Mouse (Mus musculus) urinary bladder, postnatal 4 days (tissue): ENCODE results near the gene Cldn10.
"Not testable (repeated sequence)": the region's sequence is repeated elsewhere in the genome, so short reads cannot be mapped to it uniquely, and the experiment has no call there.

ENCODE experiments used
- DNase-seq, 2 experiments: peaks; one replicate each; pipeline ENCODE4 v3.0.0; 2021 to 2022; ENCODE audit warnings: low spot score in 2 of 2

Gene Cldn10

DNA sequence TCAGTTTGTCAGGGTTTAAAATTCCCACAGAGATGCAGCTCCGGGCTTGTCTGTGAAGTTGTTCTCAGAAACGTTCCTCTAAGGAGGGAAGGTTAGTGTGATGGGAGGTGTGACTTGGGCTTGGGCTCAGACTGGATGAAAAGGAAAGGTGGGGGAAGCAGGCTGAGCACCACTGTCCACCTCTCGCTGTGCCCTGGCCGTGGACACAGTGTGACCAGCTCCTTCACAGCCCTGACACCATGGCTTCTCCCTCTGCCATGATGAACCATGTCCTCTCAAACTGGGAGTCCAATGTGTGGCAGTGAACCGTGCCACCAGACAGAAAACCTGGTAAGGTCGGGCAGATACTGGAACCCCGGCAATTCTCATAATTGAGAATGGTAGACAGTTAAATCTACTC lies 6.1 kb upstream of the Cldn10 start:
- DNase-seq: peak in 1 of 2 experiments; percentile 28

- peak in 1 of 2 experiments; percentile 45 for DNase-seq
Observed at GRCm38 (mm10) chr14:118782241-118782640, 5.5 kb upstream of the Cldn10 start.

GRCm38 (mm10) chr14:118783326-118783935 lies 4.3 kb upstream of the Cldn10 start:
- DNase-seq: peak in 1 of 2 experiments; percentile 44

GRCm38 (mm10) chr14:118790217-118790616 lies 2.5 kb downstream of the Cldn10 start:
- no peak for DNase-seq

DNA sequence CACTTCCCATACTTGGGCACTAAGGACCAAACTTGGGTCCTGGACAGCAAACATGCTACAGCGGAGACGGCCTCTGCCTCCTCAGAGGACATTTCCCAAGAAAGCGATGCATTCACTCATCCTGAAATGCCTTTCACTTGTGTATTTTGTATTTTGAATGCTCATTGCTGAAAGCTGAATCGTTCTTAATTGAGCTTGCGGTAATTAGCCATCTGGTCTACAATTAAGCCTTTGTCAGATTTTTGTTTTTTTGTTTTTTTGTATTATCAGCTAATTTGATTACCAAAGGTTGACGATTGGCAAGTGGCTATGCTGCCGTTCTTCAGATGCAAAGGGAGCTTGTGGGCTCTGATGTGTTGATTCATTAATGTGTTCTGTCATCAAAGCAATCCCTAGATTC lies 5.2 kb downstream of the Cldn10 start:
- DNase-seq: no peak

- DNase-seq: no peak
Observed at GRCm38 (mm10) chr14:118793416-118793815, 5.7 kb downstream of the Cldn10 start.

DNA sequence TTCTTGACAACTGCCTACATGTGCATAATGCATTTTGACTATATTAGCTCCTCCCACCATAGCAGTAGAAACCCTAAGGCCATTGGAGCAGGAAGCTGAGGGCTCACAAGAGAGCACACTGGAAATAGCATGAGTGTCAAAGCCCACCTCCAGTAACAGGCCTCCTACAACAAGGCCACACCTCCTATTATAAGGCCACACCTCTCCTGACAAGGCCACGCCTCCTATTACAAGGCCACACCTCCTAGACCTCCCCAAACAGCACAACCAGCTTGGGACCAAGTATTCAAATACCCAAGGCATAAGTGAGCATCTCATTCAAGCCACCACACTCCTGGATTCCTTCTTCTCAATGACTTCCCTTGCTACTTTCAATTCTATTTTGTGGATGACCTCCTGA lies 6.5 kb downstream of the Cldn10 start:
- DNase-seq: no peak

DNA sequence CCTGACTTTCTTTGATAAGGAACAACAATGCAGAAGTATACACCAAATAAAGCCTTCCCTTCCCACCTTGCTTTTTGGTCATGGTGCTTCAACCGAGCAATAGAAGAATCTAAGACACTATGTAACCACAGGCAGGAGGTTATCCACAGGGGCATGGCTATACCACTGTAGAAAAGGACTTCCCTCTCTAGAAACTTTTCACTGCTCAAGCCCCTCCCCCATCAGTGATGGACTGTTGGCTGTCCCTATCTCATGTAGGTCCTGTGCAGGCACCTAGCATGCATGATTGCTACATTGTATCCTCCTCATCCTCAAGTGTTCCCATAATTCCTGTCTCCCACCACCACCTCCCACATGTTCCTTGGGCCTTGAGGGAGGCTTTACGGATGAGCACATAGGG lies 7.2 kb downstream of the Cldn10 start:
- DNase-seq: no peak

GRCm38 (mm10) chr14:118795915-118796693 lies 8.4 kb downstream of the Cldn10 start:
- DNase-seq: no peak

GRCm38 (mm10) chr14:118796694-118797058 lies 9.0 kb downstream of the Cldn10 start:
- no peak for DNase-seq

DNA sequence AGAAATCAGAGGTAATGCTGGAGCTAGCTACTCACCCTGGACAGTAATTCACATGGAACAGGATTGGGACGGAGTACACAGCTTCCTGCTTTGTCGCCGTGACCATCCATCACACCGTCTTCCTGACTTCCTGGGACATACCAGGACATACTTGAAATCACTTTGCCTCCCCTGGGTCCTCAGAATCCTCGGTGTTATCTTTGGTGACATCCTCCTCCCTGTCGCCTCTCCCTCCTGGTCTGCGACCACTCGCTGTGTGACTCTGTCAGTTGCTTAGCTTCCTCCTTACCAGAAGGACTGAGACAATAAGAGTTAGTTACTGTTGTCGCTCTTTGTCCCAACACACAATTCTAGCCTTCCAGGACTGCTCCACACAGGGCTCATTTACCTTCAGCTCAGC lies 9.6 kb downstream of the Cldn10 start:
- DNase-seq: no peak

DNA sequence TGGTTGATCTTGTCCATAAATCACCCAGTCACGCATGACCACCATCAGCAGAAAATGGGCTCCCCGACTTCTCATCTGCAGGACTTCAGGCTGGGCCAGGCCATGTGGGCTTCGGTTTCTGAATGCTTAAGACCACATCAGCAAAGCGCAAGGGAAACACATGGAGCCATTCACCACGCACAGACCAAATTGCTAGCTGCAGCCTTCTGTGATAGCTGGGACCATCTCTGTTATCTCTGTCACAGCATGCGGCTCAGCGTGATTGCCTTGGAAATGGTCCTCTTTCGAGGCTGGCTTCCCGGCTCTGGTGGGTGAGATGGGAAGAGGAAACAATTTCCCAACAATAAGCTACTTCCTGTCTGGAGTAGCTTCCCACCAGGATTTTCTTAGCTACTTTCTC lies 12.2 kb downstream of the Cldn10 start:
- no peak for DNase-seq

GRCm38 (mm10) chr14:118803936-118804335 lies 16.2 kb downstream of the Cldn10 start:
- no peak for DNase-seq

DNA sequence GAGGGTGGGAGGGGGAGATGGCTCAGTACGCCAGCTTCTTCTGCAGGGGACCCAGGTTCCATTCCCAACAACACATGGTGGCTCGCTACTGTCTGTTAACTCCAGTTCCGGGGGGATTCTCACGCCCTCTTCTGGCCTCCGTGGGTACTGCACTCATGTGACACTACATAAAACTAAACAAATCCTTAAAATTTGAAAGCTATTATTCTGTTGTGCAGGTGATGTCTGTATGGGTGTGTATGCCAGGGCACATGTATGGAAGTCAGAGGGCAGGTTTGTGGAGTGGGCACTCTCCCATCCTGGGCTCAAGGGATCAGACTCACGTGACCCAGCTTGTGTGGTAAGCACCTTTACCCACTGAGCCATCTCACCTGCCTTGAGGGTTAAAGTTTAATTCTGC lies 16.6 kb downstream of the Cldn10 start:
- DNase-seq: no peak

DNA sequence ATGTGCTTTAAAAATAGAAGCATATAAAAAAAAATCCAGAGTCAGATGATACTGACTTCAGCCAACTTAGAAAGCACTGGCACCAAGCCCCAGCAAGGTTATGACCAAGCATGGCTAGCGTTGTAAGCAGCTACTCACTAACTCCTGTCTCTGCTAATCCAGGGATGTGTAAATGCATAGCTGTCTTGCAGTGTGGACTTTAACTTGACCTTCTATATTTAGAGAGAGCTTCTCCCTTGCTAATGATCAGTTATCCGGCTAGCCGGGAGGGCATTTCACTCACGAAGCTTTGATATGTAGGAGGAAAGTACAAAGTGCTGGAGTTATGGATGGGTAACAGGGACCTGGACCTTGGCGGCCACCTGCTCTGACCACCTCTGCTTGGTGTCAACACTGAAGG lies 19.9 kb downstream of the Cldn10 start:
- DNase-seq: no peak

GRCm38 (mm10) chr14:118808183-118808582 lies 20.5 kb downstream of the Cldn10 start:
- not testable (repeated sequence) for DNase-seq

GRCm38 (mm10) chr14:118809686-118810085 lies 22.0 kb downstream of the Cldn10 start:
- no peak for DNase-seq

DNA sequence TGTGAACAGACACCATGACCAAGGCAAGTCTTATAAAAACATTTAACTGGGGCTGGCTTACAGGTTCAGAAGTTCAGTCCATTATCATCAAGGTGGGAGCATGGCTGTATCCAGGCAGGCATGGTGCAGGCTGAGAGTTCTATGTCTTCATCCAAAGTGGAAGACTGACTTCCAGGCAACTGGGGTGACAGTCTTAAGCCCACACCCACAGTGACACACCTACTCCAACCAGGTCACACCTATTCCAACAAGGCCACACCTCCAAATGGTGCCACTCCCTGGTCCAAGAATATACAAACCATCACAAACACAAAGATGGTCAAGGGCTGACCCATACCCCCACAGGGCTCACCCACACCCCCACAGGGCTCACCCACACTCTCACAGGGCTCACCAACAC lies 23.5 kb downstream of the Cldn10 start:
- DNase-seq: not testable (repeated sequence)

DNA sequence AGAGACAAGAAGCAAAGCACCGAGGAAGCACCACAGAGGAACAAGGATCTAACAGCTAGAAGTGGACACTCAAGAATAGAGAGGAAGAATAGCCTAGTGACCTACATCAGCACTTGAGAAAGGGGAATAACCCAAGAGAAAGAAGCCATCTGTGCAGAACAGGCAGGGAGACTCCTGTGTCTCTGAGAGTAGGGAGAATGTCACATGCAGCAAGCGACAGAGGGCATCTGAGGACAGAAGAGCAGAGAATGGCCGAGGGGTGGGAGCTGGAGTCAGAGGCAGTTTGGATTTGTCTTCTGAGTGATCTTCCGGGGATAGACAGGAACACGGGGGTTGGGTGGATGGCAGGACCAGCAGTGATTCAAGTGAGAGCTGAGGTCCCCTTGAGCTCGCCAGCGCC lies 25.4 kb downstream of the Cldn10 start:
- no peak for DNase-seq

GRCm38 (mm10) chr14:118816503-118816902 lies 28.8 kb downstream of the Cldn10 start:
- DNase-seq: no peak

DNA sequence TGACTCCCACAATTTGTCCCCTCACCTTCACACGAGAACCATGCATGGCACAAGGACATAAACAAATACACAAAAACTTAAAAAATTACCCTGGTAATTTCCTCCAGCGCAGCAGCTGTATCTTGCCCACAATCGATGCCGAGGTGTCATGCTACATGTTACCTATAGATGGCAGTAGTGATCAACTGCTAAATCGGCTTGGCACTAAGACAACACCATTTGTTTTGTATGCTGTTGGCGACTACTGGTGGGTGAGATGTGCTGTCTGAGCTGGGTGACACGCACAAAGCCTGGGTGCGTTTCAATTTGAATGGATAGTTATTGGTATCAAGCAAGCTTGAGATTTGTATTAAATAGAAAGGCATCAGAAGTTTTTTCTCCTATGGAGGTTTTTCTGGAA lies 32.4 kb downstream of the Cldn10 start:
- no peak for DNase-seq

- no peak for DNase-seq
Observed at GRCm38 (mm10) chr14:118822816-118823215, 35.1 kb downstream of the Cldn10 start.

DNA sequence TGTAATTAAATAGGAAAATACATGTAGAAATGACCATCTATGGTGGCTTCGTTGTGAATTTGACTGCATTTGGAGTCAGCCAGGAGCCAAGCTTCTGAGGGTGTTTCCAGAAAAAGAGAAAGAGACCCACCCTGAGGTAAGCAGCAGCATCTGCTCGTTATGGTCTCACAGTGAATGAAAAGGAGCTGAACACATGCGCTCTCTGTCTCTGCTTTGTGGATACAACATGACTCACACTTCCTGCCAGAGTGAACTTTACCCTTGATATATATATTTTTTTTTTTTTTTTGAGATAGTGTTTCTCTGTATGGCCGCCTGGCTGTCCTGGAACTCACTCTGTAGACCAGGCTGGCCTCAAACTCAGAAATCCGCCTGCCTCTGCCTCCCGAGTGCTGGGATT lies 35.6 kb downstream of the Cldn10 start:
- DNase-seq: no peak

- no peak for DNase-seq
Observed at GRCm38 (mm10) chr14:118826346-118826745, 38.6 kb downstream of the Cldn10 start.
